Mouse (Mus musculus): Measurements from ENCODE around the gene 4931409K22Rik.
A peak's percentile ranks its signal among the peaks of the same experiment; 100 is the strongest.

Gene 4931409K22Rik

GRCm38 (mm10) chr5:24539571-24540296 is 16.9 kb downstream of the 4931409K22Rik start:
- no peak for DNase-seq

- DNase-seq, result no peak
Observed at GRCm38 (mm10) chr5:24537618-24538017, 19.0 kb downstream of the 4931409K22Rik start.

GRCm38 (mm10) chr5:24536511-24536910 is 20.1 kb downstream of the 4931409K22Rik start:
- no peak for DNase-seq

- peak; percentile 14 for DNase-seq
Observed at GRCm38 (mm10) chr5:24535731-24536130, 20.9 kb downstream of the 4931409K22Rik start.

GRCm38 (mm10) chr5:24534292-24534691 is 22.3 kb downstream of the 4931409K22Rik start:
- DNase-seq, result peak; percentile 25

- DNase-seq, result no peak
Observed at GRCm38 (mm10) chr5:24533391-24533790, 23.2 kb downstream of the 4931409K22Rik start.

GRCm38 (mm10) chr5:24530042-24530689 is 26.4 kb downstream of the 4931409K22Rik start:
- DNase-seq, result peak; percentile 95

- no peak for DNase-seq
Observed at GRCm38 (mm10) chr5:24527780-24528179, 28.8 kb downstream of the 4931409K22Rik start.

GRCm38 (mm10) chr5:24526889-24527230 is 29.7 kb downstream of the 4931409K22Rik start, which contains the start of gene Gbx1:
TSS of gene Gbx1 (minus strand) at chr5:24527202.
- DNase-seq, result no peak

- DNase-seq, result no peak
Observed at GRCm38 (mm10) chr5:24526190-24526888, 30.3 kb downstream of the 4931409K22Rik start.

- DNase-seq, result no peak
Observed at GRCm38 (mm10) chr5:24525360-24526189, 31.0 kb downstream of the 4931409K22Rik start.

GRCm38 (mm10) chr5:24524522-24524921 is 32.1 kb downstream of the 4931409K22Rik start:
- no peak for DNase-seq

- no peak for DNase-seq
Observed at GRCm38 (mm10) chr5:24523806-24524205, 32.8 kb downstream of the 4931409K22Rik start.

- no peak for DNase-seq
Observed at GRCm38 (mm10) chr5:24521366-24521765, 35.2 kb downstream of the 4931409K22Rik start.

GRCm38 (mm10) chr5:24512271-24512670 is 44.3 kb downstream of the 4931409K22Rik start:
- DNase-seq, result peak; percentile 26

GRCm38 (mm10) chr5:24510635-24511034 is 46.0 kb downstream of the 4931409K22Rik start:
- DNase-seq, result peak; percentile 50

GRCm38 (mm10) chr5:24508406-24508805 is 48.2 kb downstream of the 4931409K22Rik start:
- no peak for DNase-seq

- no peak for DNase-seq
Observed at GRCm38 (mm10) chr5:24505513-24505912, 51.1 kb downstream of the 4931409K22Rik start.

- DNase-seq, result peak; percentile 74
Observed at GRCm38 (mm10) chr5:24502786-24503185, 53.8 kb downstream of the 4931409K22Rik start.

- DNase-seq, result no peak
Observed at GRCm38 (mm10) chr5:24500851-24501250, 55.8 kb downstream of the 4931409K22Rik start.

GRCm38 (mm10) chr5:24499113-24499512 is 57.5 kb downstream of the 4931409K22Rik start:
- no peak for DNase-seq

GRCm38 (mm10) chr5:24497526-24497925 is 59.1 kb downstream of the 4931409K22Rik start:
- DNase-seq, result no peak

- no peak for DNase-seq
Observed at GRCm38 (mm10) chr5:24496756-24497155, 59.9 kb downstream of the 4931409K22Rik start.
